Mouse (Mus musculus): ENCODE data around the gene Eogt. TPM values are rescaled to one million over a fixed set of nuclear protein-coding genes. Genes with fewer than 3 reads are reported as not detected.

The Eogt gene
- polyA plus RNA-seq, 1 experiment: 34.1 TPM

DNA sequence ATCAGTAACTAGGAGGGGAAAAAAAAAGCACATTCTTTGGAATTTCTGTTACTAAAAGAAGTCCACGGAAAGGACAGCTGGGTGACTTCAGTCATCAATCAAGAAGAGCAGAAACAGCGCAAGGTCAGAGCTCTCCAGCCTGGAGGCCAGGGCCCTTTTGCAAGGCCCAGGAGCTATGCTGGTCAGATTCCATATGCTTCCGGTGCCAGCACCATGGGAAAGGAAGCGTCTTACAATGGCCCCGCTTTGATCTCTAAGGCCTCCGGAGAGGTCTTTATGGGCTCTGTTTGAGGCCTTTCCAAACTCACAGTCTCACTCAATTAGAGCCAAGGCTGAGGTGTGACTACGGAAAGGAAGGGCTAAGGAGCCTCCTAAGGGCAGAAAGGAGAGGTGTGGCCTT is 4.6 kb downstream of the Eogt start:
- 0 out of 2 replicates have a peak overlapping the region, but pooled peaks have one; percentile 33 for H3K27ac ChIP-seq (ENCODE audit: insufficient read depth, low read length)
- no peaks in the 10 kb centered on the region; the same call in 1 of the 2 replicates for H3K4me1 ChIP-seq (ENCODE audit: control insufficient read depth, insufficient read depth, low read length)
- TF ChIP-seq POLR2A (IDR thresholded peaks at IDR 0.05; ENCODE audit: extremely low read depth, insufficient read depth, low read length) (no peak), CTCF (IDR thresholded peaks at IDR 0.05; ENCODE audit: extremely low read depth, insufficient read depth, low read length) (no peak)
- H3K4me3 ChIP-seq (ENCODE audit: insufficient read depth, low read length): no peak overlapping the region

DNA sequence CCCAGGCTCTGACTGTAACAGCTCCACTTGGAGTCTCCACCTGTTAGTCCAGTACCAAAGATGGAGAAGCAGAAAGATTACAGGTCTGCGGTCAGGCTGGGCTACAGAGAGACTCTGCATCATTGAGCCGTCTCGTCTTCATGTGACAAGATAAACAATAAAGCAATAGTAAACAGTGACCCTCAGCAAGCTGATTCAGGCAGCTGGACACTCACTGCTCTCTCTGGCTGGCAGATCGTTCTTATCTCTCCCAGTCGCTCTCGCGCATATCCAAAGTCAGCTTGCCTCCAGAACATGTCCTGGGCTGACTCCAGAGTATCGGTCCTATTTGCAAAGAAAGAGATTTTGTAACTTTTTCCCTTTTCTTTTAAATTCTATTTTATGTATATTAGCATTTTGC is 6.4 kb downstream of the Eogt start:
- Histone ChIP-seq H3K4me1 (ENCODE audit: control insufficient read depth, insufficient read depth, low read length) (no peaks in the 10 kb centered on the region), H3K4me3 (ENCODE audit: insufficient read depth, low read length) (no peak overlapping the region), H3K27ac (ENCODE audit: insufficient read depth, low read length) (no peak overlapping the region)
- no peak for TF ChIP-seq POLR2A (IDR thresholded peaks at IDR 0.05; ENCODE audit: extremely low read depth, insufficient read depth, low read length)
- TF ChIP-seq CTCF (IDR thresholded peaks at IDR 0.05; ENCODE audit: extremely low read depth, insufficient read depth, low read length): no peak

DNA sequence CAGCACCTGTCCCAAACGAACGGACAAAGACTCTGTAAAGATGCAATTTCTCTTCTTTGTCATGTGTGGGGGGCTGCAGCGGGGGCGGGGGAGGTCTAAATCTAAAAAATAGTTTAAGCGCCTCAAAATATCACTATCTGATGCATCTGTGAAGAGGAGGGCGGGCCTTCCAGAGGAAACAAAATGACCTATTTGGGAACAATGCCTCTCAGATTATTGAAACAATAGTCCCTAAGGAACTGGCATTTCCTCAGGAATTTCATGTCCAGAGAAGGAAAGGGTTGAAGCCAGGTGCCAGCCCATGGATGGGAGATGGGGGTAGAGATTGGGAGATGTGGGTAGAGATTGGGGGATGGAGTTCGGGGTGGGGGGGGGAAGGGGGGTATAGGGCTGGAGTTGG is 7.2 kb downstream of the Eogt start:
- H3K4me3 ChIP-seq (ENCODE audit: insufficient read depth, low read length): no peak overlapping the region
- no peaks in the 10 kb centered on the region for H3K4me1 ChIP-seq (ENCODE audit: control insufficient read depth, insufficient read depth, low read length)
- TF ChIP-seq POLR2A (IDR thresholded peaks at IDR 0.05; ENCODE audit: extremely low read depth, insufficient read depth, low read length) (no peak), CTCF (IDR thresholded peaks at IDR 0.05; ENCODE audit: extremely low read depth, insufficient read depth, low read length) (no peak)
- H3K27ac ChIP-seq (ENCODE audit: insufficient read depth, low read length): no peak overlapping the region

DNA sequence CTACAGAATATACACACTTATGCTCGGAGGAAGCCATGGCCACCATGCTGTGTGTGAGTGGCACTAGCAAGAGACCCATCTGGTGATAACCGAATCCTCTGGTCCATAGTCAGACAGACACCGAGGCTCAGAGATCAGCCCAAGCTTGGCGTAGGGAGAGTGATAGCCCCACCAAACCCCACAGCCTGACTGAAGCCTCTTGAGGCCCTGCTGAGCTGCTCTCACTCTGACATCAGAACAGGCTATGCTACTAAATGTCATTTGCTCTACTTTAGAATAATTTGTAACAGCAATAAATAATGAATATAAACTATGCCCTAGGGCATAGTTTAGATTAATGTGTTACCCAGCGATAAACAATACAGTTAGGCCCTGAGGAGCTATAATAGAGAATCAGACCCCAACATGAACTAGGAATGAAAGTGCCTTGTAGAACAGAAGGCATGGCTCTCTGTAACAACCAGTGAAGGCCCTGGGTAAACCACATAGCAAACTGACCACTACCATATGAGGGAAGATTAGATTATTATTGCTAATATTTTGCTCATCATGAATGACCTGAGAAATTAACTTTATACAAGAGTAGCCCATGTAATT is 16.2 kb downstream of the Eogt start:
- H3K27ac ChIP-seq (ENCODE audit: insufficient read depth, low read length): no peak overlapping the region
- no peaks in the 10 kb centered on the region for H3K4me1 ChIP-seq (ENCODE audit: control insufficient read depth, insufficient read depth, low read length)
- TF ChIP-seq CTCF (IDR thresholded peaks at IDR 0.05; ENCODE audit: extremely low read depth, insufficient read depth, low read length) (no peak), POLR2A (IDR thresholded peaks at IDR 0.05; ENCODE audit: extremely low read depth, insufficient read depth, low read length) (no peak)
- H3K4me3 ChIP-seq (ENCODE audit: insufficient read depth, low read length): no peak overlapping the region

DNA sequence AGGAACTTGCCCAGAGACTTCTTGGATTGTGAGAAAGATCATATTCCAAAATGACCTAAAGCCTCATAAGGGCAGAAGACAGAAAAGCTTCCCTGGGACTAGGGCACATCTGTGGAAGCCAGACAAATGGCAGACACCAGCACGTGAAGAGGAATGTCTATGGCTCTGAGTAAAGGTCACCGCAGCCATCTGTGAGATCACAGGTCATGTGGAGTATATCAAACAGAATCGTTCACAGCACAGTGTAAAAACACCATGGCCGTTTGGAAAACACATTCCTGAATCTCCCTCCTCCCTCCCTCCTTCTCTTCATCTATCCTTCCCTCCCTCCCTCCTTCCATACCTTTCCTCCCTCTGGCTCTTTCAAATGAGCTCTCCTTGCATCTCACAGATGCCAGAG is 17.2 kb downstream of the Eogt start:
- TF ChIP-seq CTCF (IDR thresholded peaks at IDR 0.05; ENCODE audit: extremely low read depth, insufficient read depth, low read length) (no peak), POLR2A (IDR thresholded peaks at IDR 0.05; ENCODE audit: extremely low read depth, insufficient read depth, low read length) (no peak)
- H3K4me1 ChIP-seq (ENCODE audit: control insufficient read depth, insufficient read depth, low read length): no peaks in the 10 kb centered on the region
- H3K27ac ChIP-seq (ENCODE audit: insufficient read depth, low read length): no peak overlapping the region
- no peak overlapping the region for H3K4me3 ChIP-seq (ENCODE audit: insufficient read depth, low read length)

DNA sequence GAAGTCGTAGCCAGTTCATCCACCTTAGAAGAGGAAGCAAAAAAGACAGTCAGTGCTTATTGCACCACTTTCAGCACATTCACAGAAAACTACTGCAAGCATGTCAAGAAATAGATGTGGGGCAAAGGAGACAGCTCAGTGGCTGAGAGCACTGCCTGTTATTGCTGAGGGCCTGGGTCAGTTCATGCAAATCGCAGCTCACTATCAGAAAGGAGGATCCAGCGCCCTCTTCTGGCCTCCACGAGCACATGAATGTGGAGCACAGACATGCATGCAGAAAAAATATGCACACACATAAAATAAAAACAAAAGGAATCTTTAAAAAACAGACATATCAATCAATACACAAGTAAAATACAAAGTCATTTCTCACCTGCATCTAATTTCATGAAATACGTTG is 18.0 kb downstream of the Eogt start:
- no peak for TF ChIP-seq POLR2A (IDR thresholded peaks at IDR 0.05; ENCODE audit: extremely low read depth, insufficient read depth, low read length)
- TF ChIP-seq CTCF (IDR thresholded peaks at IDR 0.05; ENCODE audit: extremely low read depth, insufficient read depth, low read length): no peak
- no peak overlapping the region for H3K4me3 ChIP-seq (ENCODE audit: insufficient read depth, low read length)

DNA sequence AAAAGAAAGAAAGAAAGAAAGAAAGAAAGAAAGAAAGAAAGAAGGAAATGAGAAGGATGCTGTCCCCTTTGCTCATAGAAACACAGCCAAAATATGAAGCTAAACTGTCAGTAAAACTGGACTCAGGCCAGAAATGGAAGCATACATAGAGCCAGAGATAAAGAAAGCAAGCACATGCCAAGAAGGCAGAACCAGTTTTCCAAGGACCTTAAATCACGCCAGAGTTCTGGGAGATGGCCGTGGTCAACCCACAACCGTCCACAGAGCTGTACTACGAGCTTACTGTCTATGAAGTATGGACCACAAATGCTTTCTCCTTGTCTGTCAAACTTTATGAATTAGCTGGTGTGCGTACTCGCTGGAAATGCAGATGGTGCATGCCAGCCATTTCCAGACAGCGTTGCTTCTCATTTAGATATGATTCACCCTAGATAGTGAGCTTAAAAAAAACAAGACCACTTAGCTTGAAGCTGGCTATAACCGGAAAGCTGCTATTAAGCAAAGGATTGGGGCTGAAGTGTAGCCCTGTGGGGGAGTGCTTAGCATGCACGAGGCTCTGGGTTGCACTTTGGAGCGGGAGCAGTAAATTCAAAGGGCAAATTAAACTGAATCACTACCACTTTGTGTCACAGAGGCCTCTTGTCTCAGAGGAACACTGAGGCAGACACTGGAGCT is 24.5 kb downstream of the Eogt start:
- TF ChIP-seq POLR2A (IDR thresholded peaks at IDR 0.05; ENCODE audit: extremely low read depth, insufficient read depth, low read length) (no peak), CTCF (IDR thresholded peaks at IDR 0.05; ENCODE audit: extremely low read depth, insufficient read depth, low read length) (no peak)
- H3K4me1 ChIP-seq (ENCODE audit: control insufficient read depth, insufficient read depth, low read length): no peaks in the 10 kb centered on the region
- H3K27ac ChIP-seq (ENCODE audit: insufficient read depth, low read length): no peak overlapping the region
- H3K4me3 ChIP-seq (ENCODE audit: insufficient read depth, low read length): no peak overlapping the region

More for the DNA sequence above, 18.0 kb downstream of the Eogt start:
- no peak overlapping the region for H3K27ac ChIP-seq (ENCODE audit: insufficient read depth, low read length)
- H3K4me1 ChIP-seq (ENCODE audit: control insufficient read depth, insufficient read depth, low read length): no peaks in the 10 kb centered on the region

DNA sequence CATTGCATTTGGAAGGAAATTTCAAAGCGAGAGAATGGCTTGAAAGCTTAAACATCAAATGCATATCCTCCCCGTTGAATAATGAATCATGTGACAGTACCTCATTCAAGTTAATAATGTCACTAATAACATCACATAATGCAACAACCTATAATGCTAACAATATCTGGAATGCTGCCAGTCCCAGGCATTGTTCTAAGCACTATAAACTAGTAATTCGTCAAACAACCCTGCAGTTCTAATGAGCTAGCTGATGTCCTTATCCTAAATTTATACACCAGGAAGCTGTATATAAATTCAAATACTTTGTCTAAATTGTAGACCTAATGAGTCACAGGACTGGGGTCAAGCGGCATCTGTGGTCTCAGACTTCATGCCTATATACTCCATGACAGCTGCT is 28.1 kb downstream of the Eogt start:
- Histone ChIP-seq H3K27ac (ENCODE audit: insufficient read depth, low read length) (no peak overlapping the region), H3K4me3 (ENCODE audit: insufficient read depth, low read length) (no peak overlapping the region), H3K4me1 (ENCODE audit: control insufficient read depth, insufficient read depth, low read length) (no peaks in the 10 kb centered on the region)
- TF ChIP-seq CTCF (IDR thresholded peaks at IDR 0.05; ENCODE audit: extremely low read depth, insufficient read depth, low read length) (no peak), POLR2A (IDR thresholded peaks at IDR 0.05; ENCODE audit: extremely low read depth, insufficient read depth, low read length) (no peak)

DNA sequence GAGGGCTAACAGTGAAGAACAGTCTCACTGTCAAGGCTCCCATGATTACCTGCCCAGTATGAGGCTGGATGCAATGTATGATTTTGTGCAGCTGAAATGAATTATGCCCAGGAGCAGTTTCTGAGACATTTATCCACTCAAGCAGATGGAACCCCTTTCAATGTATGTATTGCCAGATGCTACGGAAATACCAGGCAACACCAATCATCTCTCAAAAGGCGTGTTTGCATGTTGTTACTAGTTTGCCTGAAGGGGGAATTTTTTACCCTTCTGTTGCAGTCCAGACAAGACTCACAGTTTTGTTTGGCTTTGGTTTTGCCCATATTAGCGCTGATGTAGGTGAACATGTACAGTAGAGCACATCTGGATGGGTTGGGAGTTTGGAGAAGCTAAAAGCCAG is 30.7 kb downstream of the Eogt start:
- Histone ChIP-seq H3K27ac (ENCODE audit: insufficient read depth, low read length) (no peak overlapping the region), H3K4me1 (ENCODE audit: control insufficient read depth, insufficient read depth, low read length) (no peaks in the 10 kb centered on the region), H3K4me3 (ENCODE audit: insufficient read depth, low read length) (no peak overlapping the region)
- TF ChIP-seq CTCF (IDR thresholded peaks at IDR 0.05; ENCODE audit: extremely low read depth, insufficient read depth, low read length) (no peak), POLR2A (IDR thresholded peaks at IDR 0.05; ENCODE audit: extremely low read depth, insufficient read depth, low read length) (no peak)

DNA sequence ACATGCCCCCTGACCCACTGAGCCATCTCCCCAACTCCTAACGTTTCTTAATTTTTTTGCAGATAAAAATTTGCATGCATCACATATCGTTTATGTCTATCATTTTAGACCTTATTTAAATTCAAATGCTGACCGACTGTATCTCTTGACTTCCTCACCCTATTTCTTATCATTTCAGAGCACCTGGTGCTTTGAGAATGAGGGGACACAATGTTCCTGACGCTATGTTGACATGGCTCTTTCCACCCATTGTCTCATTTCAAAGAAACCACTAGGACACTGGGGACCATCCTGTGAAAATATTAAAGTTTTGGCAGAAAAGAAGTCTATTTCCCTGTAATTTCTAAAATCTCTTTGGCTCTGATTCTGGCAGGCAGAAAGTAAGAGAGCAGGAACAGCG is 32.1 kb downstream of the Eogt start:
- H3K27ac ChIP-seq (ENCODE audit: insufficient read depth, low read length): no peak overlapping the region
- TF ChIP-seq CTCF (IDR thresholded peaks at IDR 0.05; ENCODE audit: extremely low read depth, insufficient read depth, low read length): no peak
- TF ChIP-seq POLR2A (IDR thresholded peaks at IDR 0.05; ENCODE audit: extremely low read depth, insufficient read depth, low read length): no peak
- no peaks in the 10 kb centered on the region for H3K4me1 ChIP-seq (ENCODE audit: control insufficient read depth, insufficient read depth, low read length)
- H3K4me3 ChIP-seq (ENCODE audit: insufficient read depth, low read length): no peak overlapping the region

Measured in cortical plate, adult 2 months (tissue).